Mouse (Mus musculus) 416B (cell line): ENCODE measurements around the gene Gm26566.

Source experiments
- DNase-seq: peaks from one replicate; pipeline ENCODE4 v3.0.0; 2011; ENCODE audit warnings: low read depth

Gm26566 gene

GRCm38 (mm10) chr4:88721791-88722721 is at the start of gene Gm26566, which contains the start of gene Klhl9:
Gene Gm26566 (plus strand): TSS chr4:88721805.
Gene Klhl9 (minus strand): TSS chr4:88722465.
- DNase-seq, result peak; percentile 95

GRCm38 (mm10) chr4:88676824-88677223 is 44.8 kb upstream of the Gm26566 start, which contains the start of gene Ifna16:
Gene Ifna16 (minus strand): TSS chr4:88676924.
- no peak for DNase-seq

- DNase-seq, result peak; percentile 57
Measured at GRCm38 (mm10) chr4:88680362-88680761, 41.2 kb upstream of the Gm26566 start.

GRCm38 (mm10) chr4:88681353-88681752 is 40.3 kb upstream of the Gm26566 start:
- DNase-seq, result peak; percentile 76

GRCm38 (mm10) chr4:88683812-88684211 is 37.8 kb upstream of the Gm26566 start, which contains the start of gene Ifna2:
Gene Ifna2 (minus strand): TSS chr4:88683912.
- DNase-seq, result no peak

- no peak for DNase-seq
Measured at GRCm38 (mm10) chr4:88691259-88691658, 30.3 kb upstream of the Gm26566 start, which contains the start of gene Ifnab. Gene Ifnab (minus strand): TSS chr4:88691359.

- DNase-seq, result peak; percentile 76
Measured at GRCm38 (mm10) chr4:88692537-88692936, 29.1 kb upstream of the Gm26566 start.

- peak; percentile 57 for DNase-seq
Measured at GRCm38 (mm10) chr4:88693392-88693791, 28.2 kb upstream of the Gm26566 start.

GRCm38 (mm10) chr4:88696237-88696884 is 25.2 kb upstream of the Gm26566 start:
- peak; percentile 83 for DNase-seq

- DNase-seq, result peak; percentile 79
Measured at GRCm38 (mm10) chr4:88697108-88697507, 24.5 kb upstream of the Gm26566 start.

GRCm38 (mm10) chr4:88697753-88698152 is 23.9 kb upstream of the Gm26566 start:
- DNase-seq, result no peak

- no peak for DNase-seq
Measured at GRCm38 (mm10) chr4:88698781-88699180, 22.8 kb upstream of the Gm26566 start.

- DNase-seq, result no peak
Measured at GRCm38 (mm10) chr4:88699301-88699700, 22.3 kb upstream of the Gm26566 start.

GRCm38 (mm10) chr4:88705924-88706323 is 15.7 kb upstream of the Gm26566 start:
- DNase-seq, result no peak

- no peak for DNase-seq
Measured at GRCm38 (mm10) chr4:88707128-88707826, 14.3 kb upstream of the Gm26566 start.

GRCm38 (mm10) chr4:88714281-88714680 is 7.3 kb upstream of the Gm26566 start:
- peak; percentile 59 for DNase-seq

GRCm38 (mm10) chr4:88715059-88715458 is 6.5 kb upstream of the Gm26566 start:
- DNase-seq, result no peak

- DNase-seq, result no peak
Measured at GRCm38 (mm10) chr4:88718715-88719114, 2.9 kb upstream of the Gm26566 start.

- DNase-seq, result no peak
Measured at GRCm38 (mm10) chr4:88723497-88724090, 2.0 kb downstream of the Gm26566 start.

GRCm38 (mm10) chr4:88726727-88727126 is 5.1 kb downstream of the Gm26566 start:
- DNase-seq, result peak; percentile 70

- DNase-seq, result peak; percentile 82
Measured at GRCm38 (mm10) chr4:88727324-88727723, 5.7 kb downstream of the Gm26566 start.

GRCm38 (mm10) chr4:88738480-88738879 is 16.9 kb downstream of the Gm26566 start:
- peak; percentile 76 for DNase-seq
